Mouse (Mus musculus): Measurements from ENCODE around the gene Tpm3-rs7. TPM values are rescaled to one million over a fixed set of nuclear protein-coding genes. Genes with fewer than 3 reads are reported as not detected.
"Not testable (repeated sequence)": the region's sequence is repeated elsewhere in the genome, so short reads cannot be mapped to it uniquely, and the experiment has no call there.

The Tpm3-rs7 gene
- polyA plus RNA-seq (2012; rRNA removed) = 0.67 and 0.71 TPM in 2 replicates

DNA sequence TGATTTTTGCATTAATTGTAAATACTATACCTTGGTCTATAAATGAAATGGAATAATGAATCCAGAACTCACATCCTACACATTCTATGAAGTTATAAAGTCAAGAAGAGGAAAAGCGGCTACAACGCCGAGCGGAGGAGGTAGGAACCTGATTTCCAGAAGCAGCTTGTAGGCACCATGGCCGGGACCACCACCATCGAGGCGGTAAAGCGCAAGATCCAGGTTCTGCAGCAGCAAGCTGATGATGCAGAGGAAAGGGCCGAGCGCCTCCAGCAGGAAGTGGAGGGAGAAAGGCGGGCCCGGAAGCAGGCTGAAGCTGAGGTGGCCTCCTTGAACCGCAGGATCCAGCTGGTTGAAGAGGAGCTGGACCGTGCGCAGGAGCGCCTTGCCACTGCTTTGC is at the start of gene Tpm3-rs7:
Tpm3-rs7 (plus strand) TSS at position 110 of the 400 bp plus-strand sequence.
- H3K27me3 ChIP-seq (ENCODE audit: control insufficient read depth, insufficient read depth, low read length); H3K4me1 ChIP-seq (replicated peaks; ENCODE audit: control insufficient read depth, insufficient read depth, low read length); DNase-seq; H3K36me3 ChIP-seq (ENCODE audit: control insufficient read depth, insufficient read depth, low read length); H3K4me3 ChIP-seq (ENCODE audit: control insufficient read depth, insufficient read depth, low read length); H3K27ac ChIP-seq (ENCODE audit: control insufficient read depth, insufficient read depth, low read length): not testable (repeated sequence)
- 95% methylated on average over 16 of the region's 16 CpGs for WGBS

DNA sequence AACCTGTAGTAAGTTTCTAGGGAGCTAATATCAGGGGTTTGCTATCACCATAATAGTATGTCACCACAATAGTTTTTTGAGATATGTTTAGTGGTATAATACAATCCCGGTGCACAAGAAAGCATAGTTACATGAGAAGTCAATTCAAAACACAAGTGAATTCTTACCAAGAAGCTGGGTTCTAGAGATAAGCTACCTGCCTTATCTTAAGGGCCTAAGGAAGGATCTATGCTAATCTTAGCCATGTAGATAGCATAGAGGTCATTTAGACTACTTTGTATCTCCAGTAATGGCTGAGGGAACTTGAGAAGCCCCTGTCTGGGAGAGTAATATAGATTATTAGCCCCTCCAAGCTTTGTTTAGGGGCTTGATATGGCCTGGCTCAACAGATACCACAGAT is 2.6 kb downstream of the Tpm3-rs7 start:
- TF ChIP-seq CTCF (IDR thresholded peaks at IDR 0.05; ENCODE audit: borderline replicate concordance, control insufficient read depth, extremely low read depth, insufficient read depth, low read length, poor library complexity) (no peak), POLR2A (IDR thresholded peaks at IDR 0.05; ENCODE audit: control insufficient read depth, extremely low read depth, insufficient read depth, low read length, poor library complexity) (no peak)
- WGBS = 89% methylated on average over 1 of the region's 1 CpGs
- H3K27me3 ChIP-seq (ENCODE audit: control insufficient read depth, insufficient read depth, low read length) = no peaks in the 10 kb centered on the region
- H3K27ac ChIP-seq (ENCODE audit: control insufficient read depth, insufficient read depth, low read length) = no peak overlapping the region
- H3K36me3 ChIP-seq (ENCODE audit: control insufficient read depth, insufficient read depth, low read length) = no peaks in the 10 kb centered on the region
- H3K4me3 ChIP-seq (ENCODE audit: control insufficient read depth, insufficient read depth, low read length) = no peak overlapping the region
- no peaks in the 10 kb centered on the region for H3K4me1 ChIP-seq (replicated peaks; ENCODE audit: control insufficient read depth, insufficient read depth, low read length)
- no peak for DNase-seq

DNA sequence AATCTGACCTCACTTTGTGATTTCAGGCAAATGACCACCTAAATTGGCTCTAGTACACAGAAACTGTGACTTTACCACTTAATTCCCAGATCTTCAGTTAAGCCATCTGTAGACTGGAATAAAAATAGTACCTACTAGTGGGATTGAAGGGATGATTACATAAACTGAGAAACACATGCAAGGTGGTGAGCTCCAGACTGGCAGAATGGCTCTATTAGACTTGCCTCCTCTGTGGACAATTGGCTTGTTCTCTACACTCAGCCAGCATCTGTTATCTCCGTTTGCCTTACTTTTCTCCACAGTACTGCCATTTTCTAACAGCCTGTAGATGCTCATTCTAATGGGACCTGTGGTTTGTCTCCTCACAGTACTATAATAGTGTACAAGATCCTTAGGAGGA is 49.0 kb downstream of the Tpm3-rs7 start:
- no peak for DNase-seq
- no peaks in the 10 kb centered on the region for H3K4me1 ChIP-seq (replicated peaks; ENCODE audit: control insufficient read depth, insufficient read depth, low read length)
- no peak overlapping the region for H3K4me3 ChIP-seq (ENCODE audit: control insufficient read depth, insufficient read depth, low read length)
- TF ChIP-seq POLR2A (IDR thresholded peaks at IDR 0.05; ENCODE audit: control insufficient read depth, extremely low read depth, insufficient read depth, low read length, poor library complexity) (no peak), CTCF (IDR thresholded peaks at IDR 0.05; ENCODE audit: borderline replicate concordance, control insufficient read depth, extremely low read depth, insufficient read depth, low read length, poor library complexity) (no peak)
- no peaks in the 10 kb centered on the region for H3K36me3 ChIP-seq (ENCODE audit: control insufficient read depth, insufficient read depth, low read length)
- H3K27ac ChIP-seq (ENCODE audit: control insufficient read depth, insufficient read depth, low read length) = no peak overlapping the region
- WGBS = 68% methylated on average over 1 of the region's 1 CpGs
- H3K27me3 ChIP-seq (ENCODE audit: control insufficient read depth, insufficient read depth, low read length) = no peaks in the 10 kb centered on the region
